Mouse (Mus musculus) embryonic fibroblast, embryonic 13.5 days (primary cell): ENCODE measurements around the gene Hook2.

Experiments
- CTCF ChIP-seq: IDR thresholded peaks from 2 replicates; pipeline ENCODE4 v1.5.1; 2011; ENCODE audit warnings: mild to moderate bottlenecking, control low read depth, low read length, moderate library complexity, borderline replicate concordance; ENCODE audit not compliant: insufficient read depth
- POLR2A ChIP-seq: IDR thresholded peaks from 2 replicates; pipeline ENCODE4 v1.6.1; 2011; ENCODE audit warnings: low read depth, mild to moderate bottlenecking, control low read depth, low read length, moderate library complexity

DNA sequence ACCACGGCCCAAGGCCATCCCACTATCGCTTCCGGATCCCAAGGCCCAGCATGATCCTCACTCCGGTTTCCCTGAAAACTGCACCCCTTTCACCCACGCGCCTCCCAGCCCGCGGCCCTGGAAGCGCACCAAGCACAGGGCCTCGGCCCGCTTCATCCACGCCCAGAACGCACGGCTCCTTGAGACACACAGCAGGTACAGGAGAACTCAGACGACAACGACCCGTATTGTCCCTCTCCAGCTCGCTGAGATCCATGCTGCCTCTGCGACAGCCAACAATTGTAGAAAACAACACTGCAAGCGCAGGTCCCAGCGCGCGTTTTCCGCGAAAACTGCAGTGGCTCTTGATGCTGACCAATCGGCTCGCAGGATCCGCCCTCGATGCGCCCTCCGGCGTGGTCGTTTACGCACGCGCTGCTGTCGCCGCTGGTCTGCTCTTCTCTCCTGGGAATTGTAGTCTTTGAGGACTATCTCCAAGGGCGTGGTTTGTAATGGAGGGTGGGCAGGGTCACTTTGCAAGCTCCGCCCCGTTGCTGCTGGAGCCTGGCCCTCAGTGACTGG is 24.6 kb upstream of the Hook2 start:
- no peak for TF ChIP-seq CTCF
- TF ChIP-seq POLR2A: peak; percentile 82
